Mouse (Mus musculus): ENCODE measurements around the gene Rabgap1l.

DNA sequence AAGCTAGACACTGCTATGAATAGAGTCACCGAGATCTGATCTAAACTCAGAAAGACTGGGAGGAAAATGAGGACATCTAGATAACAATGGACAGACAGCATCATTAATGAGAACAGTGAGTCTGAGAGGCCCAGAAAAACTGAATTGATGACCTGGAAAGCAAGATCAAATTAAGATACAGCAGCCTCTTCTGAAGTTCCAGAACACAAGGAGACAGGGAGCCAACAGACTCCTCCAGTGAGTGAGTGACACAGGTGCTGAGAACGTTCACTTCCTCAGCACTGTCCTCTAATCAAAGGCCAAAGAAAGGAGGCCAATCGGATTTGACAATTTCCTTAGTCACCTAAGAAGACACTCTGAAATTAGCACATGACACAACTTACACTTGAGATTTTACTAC, 307.3 kb downstream of the Rabgap1l start:
- TF ChIP-seq POLR2A (IDR thresholded peaks at IDR 0.05; ENCODE audit: insufficient read depth, low read depth, low read length) (no peak), CTCF (IDR thresholded peaks at IDR 0.05) (no peak)
